Mouse (Mus musculus): ENCODE results near the gene Rtn1. TPM values are rescaled to one million over a fixed set of nuclear protein-coding genes. Genes with fewer than 3 reads are reported as not detected.

Rtn1 gene
- polyA plus RNA-seq, 1 experiment = 1.4 TPM

DNA sequence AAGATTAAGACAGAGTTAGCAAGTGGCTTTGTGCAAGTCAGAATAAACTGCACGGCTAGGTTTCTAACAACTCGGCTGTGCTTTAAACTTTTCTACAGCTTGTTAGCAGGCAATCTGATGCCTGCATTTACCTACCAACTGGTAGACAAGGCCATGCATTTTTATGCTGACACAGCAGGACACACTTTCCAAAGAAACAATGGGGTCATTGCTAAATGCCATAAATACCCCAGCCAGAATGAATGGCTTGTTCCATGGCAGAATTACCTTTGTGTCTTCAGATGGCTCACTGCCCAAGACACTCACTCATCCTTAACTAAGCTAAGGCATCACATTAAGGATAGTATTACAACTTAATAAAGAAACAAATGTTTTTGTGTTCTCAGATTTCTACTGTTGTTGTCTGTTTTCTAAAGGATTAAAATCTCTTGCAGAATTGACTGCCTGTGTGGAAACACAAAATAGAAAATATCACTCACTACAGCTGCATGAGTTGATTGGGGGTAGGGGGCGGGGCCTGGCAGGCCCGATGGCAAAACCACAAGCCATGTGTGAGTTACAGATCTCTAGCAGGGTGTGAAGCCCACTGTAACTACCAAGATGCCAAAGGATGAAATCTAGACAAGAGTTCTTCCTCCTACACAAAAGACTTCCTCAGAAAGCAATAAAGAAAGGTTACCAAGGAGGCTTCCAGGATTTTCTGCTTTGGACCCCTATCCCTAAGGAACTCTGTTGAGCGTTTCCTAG, 129.6 kb downstream of the Rtn1 start:
- no peak for DNase-seq (ENCODE audit: low read depth)

- DNase-seq (ENCODE audit: low read depth) = no peak
Measured at GRCm38 (mm10) chr12:72273721-72274414, 135.0 kb downstream of the Rtn1 start.

- DNase-seq (ENCODE audit: low read depth) = no peak
Measured at GRCm38 (mm10) chr12:72267614-72268013, 141.2 kb downstream of the Rtn1 start.

DNA sequence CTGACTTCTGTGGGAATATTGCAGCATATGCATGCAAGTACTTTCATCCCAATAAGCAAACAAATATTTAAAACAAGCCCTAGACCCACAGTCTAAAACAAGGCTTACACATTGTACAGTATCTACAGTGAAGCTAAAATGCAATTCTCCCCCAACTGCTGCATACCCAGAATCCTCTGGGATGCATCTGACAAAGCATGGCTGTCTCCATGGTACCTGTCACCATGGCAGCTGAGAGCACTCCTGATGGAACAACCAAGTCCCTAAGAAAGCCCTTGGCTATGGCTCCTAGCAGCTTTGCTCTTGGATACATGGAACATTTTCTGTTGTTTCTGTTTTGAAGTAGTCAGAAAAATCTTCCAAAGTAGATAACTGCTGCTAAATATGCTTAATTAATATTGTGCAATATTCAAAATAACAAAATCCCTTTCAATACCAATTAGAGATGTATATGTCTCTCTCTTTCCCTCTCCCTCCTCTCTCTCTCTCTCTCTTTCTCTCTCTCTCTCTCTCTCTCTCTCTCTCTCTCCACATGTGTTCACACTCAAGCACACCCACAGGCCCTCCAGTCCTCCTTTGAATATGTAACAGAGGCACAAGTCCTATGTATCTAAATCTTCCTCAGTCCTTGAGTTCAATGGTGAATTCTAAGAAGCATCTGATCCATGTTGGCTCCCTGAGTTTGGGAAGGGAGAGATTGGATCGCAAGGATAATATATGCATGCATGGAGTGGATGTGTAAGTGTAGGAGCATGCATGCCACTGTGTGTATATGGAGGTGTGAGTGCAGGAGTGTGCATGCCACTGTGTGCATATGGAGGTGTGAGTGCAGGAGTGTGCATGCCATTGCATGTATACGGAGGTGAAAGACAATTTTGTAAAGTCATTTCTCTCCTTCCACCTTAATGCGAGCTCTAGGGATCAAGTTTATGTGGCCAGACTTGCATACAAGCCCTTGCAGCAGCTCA, 143.3 kb downstream of the Rtn1 start:
- DNase-seq (ENCODE audit: low read depth) = no peak

GRCm38 (mm10) chr12:72263213-72264103, 145.4 kb downstream of the Rtn1 start:
- no peak for DNase-seq (ENCODE audit: low read depth)

DNA sequence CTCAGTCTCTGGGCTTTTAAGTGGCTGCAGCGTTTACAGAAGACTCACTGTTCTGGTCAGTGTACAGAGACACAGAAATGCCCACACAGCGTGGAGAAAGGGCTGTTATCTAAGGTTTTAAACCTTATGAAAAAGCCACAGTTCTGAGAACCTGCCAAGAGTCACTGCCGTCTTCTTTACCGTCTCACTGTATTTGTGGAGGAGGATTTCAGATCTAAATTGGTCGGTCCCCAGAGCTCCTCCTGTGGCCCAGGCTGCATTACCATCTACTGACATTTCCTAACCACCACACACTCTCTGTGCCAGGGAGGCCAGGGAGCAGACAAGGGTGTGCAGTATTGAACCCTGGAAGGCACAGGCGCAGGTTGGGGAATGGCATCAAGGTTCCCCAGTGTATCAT, 151.9 kb downstream of the Rtn1 start:
- no peak for DNase-seq (ENCODE audit: low read depth)

- DNase-seq (ENCODE audit: low read depth) = no peak
Measured at GRCm38 (mm10) chr12:72253040-72253439, 155.8 kb downstream of the Rtn1 start.

- no peak for DNase-seq (ENCODE audit: low read depth)
Measured at GRCm38 (mm10) chr12:72251890-72252445, 156.9 kb downstream of the Rtn1 start.

DNA sequence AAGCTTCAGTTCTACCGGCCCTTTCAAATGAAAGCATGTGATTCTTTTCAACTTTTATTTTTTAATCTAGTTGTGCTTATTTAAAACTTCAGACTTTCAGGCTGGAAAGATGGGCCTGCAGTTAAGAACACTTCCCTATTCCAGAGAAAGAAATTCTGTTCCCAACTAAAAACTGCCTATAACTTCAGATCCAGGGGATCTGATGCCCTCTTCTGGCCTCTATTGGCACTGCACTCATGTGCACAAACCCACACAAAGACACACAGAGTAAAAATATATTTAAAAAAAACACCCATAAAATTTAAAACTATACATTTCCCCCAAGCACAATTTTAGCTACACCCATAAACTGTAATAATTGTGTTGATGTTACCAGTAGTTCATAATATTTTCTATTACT, 163.9 kb downstream of the Rtn1 start:
- no peak for DNase-seq (ENCODE audit: low read depth)

DNA sequence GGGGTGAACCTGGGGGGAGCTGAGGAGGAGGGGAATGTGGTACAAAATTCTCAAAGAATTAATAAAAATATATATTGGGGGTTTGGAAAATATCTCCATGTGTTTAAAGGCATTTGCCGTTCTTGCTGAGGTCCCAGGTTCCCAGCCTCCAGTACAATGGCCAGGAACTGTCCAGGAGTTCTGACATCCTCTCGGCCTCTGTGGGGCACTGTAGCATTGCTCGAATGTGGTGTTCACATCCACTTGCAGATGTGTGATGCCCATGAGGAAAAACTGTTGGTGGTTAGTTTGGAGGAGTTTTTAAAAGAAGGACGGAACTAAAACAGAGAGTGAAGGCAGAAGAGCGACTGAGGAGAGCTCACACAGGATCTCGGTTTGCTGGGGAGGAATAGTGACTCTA, 166.0 kb downstream of the Rtn1 start:
- no peak for DNase-seq (ENCODE audit: low read depth)

GRCm38 (mm10) chr12:72240506-72240905, 168.3 kb downstream of the Rtn1 start:
- no peak for DNase-seq (ENCODE audit: low read depth)

GRCm38 (mm10) chr12:72239230-72239894, 169.5 kb downstream of the Rtn1 start:
- no peak for DNase-seq (ENCODE audit: low read depth)

DNA sequence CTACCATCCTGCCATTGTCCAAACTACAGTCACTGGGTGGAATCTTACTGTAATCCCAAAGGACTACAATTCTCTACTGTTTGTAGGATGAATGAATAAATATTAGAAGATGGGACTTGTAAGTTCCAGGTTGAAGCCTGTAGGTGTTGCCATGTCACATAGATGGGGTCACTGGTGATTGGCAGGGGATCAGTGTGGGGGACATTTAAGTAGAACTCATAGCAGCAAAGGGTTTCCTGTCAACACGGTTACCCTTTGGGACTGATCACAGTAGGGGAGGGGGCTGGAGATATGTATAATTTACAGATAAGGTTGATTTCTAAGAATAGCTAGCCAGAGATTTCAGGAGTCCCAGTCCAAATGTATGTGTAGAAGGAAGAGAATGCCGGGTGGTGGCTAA, 171.6 kb downstream of the Rtn1 start:
- DNase-seq (ENCODE audit: low read depth) = no peak

GRCm38 (mm10) chr12:72236564-72237011, 172.3 kb downstream of the Rtn1 start:
- DNase-seq (ENCODE audit: low read depth) = no peak

DNA sequence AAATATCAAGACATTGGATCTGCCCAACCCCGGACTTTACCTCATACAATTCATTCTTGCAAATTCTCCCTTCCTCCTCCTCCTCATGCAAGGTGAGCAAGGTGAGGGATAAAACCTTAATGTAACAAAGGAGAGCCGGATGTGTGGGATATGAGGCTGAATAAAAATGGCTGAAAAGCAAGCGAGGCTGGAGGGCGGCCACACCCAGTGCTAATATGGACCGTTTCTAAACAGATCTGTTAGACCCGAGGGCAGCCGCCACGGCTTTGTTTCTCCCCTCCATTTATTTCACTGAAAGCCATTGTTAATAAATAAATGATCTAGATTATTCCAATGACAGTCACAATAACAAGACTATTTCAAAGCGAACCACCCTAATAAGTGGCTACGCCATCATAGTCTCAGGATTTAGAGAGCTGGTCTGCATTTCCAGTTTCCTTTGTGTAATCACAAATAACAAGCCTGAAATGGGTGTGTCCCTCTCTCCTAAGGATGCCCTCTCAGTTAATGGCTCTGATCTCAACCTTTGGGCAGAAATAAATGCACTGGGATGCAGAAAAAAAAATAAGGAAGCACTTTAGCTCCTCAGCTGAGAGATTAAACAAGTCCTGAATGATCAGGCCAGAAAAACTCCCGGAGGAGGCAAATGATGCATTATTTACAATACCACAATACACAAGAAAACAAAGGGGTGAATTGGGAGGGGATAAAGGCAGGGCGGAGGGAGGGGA, 173.1 kb downstream of the Rtn1 start:
- no peak for DNase-seq (ENCODE audit: low read depth)

GRCm38 (mm10) chr12:72234966-72235365, 173.9 kb downstream of the Rtn1 start:
- DNase-seq (ENCODE audit: low read depth) = no peak

- DNase-seq (ENCODE audit: low read depth) = no peak
Measured at GRCm38 (mm10) chr12:72234151-72234550, 174.7 kb downstream of the Rtn1 start.

DNA sequence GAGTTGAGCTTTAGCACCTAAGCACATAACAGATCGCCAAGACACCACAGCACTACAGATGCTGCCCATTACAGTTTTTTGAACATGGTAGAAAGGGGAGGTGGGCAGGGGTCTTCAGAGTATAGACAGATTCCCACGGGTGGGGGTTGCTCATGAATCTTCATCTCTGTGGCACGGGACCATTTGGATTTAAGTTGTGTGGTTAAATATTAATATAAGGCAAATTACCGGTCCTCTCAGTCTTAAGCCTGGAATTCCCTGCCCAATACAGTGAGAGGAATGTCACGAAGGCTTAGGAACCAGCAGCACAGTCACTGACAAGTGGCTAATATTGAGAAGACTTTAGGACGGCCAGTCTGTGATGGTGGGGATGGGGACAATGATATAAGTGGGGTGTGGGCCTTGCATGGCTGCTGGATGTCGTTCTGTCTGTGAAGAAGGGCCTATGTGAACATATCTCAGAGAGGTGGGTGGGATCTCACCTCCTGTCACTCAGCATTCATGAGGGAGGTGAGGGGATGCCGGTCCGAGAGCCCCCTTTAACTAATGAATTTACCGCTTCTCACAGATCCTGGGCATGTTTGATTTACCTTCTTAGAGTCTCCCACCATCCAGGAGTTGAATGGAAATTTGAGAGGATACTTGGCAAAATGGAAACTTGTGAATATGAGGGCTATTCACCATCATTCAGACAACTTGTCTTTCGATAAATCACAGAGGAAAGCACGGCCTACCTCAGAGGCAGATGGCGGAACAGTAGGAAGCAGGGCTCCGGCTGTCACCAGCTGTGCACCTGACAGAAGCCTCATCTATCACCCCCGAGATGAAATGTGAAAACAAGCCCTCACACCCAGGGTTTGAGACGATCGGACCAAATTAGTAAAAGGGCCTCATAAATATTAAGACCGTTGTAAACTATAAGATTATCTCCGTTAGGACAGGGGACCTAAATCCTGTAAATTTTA, 175.7 kb downstream of the Rtn1 start:
- no peak for DNase-seq (ENCODE audit: low read depth)
